Mouse (Mus musculus) limb, embryonic 10.5 days (tissue): ENCODE measurements around the gene Zfp454. TPM values are rescaled to one million over a fixed set of nuclear protein-coding genes. Genes with fewer than 3 reads are reported as not detected.

ENCODE experiments used
- DNase-seq: peaks from one replicate; pipeline ENCODE4 v3.0.0-alpha.2; 2017; ENCODE audit warnings: low spot score
- H3K27ac ChIP-seq: fragments of 300-500 bp; sonication (generic); 2 replicates; pipeline ENCODE4 v1.5.1; 2016; ENCODE audit warnings: mild to moderate bottlenecking
- H3K27me3 ChIP-seq: fragments of 300-500 bp; sonication (generic); 2 replicates; pipeline ENCODE4 v1.6.1; 2016; ENCODE audit warnings: low read depth, mild to moderate bottlenecking; ENCODE audit not compliant: poor library complexity, severe bottlenecking
- H3K36me3 ChIP-seq: fragments of 300-500 bp; sonication (generic); 2 replicates; pipeline ENCODE4 v1.6.1; 2016; ENCODE audit warnings: mild to moderate bottlenecking, moderate library complexity
- H3K4me1 ChIP-seq: fragments of 300-500 bp; sonication (generic); 2 replicates; pipeline ENCODE4 v1.6.1; 2016
- H3K4me3 ChIP-seq: fragments of 300-500 bp; sonication (generic); 2 replicates; pipeline ENCODE4 v1.5.1; 2016; ENCODE audit warnings: mild to moderate bottlenecking, moderate library complexity
- H3K9me3 ChIP-seq: fragments of 300-500 bp; sonication (generic); replicated peaks from 2 replicates; pipeline ENCODE4 v1.6.1; 2016; ENCODE audit warnings: mild to moderate bottlenecking
- WGBS: fragments of 180-500 bp; shearing (Covaris S2); methylation state at CpG from one replicate; pipeline ENCODE4 v1.1.7; 2016; 5-methylcytosine and 5-hydroxymethylcytosine counted together
- polyA plus RNA-seq: library from polyadenylated mRNA; unstranded; fragments of >200 nt; fragmentation: Nextera tagmentation; extraction: Ambion mirVana; gene quantifications from 2 replicates; pipeline ENCODE4 v1.2.1, GENCODE M21; 2016

Zfp454 gene
- polyA plus RNA-seq, 1 experiment from 2014 or later: 14.0 TPM

DNA sequence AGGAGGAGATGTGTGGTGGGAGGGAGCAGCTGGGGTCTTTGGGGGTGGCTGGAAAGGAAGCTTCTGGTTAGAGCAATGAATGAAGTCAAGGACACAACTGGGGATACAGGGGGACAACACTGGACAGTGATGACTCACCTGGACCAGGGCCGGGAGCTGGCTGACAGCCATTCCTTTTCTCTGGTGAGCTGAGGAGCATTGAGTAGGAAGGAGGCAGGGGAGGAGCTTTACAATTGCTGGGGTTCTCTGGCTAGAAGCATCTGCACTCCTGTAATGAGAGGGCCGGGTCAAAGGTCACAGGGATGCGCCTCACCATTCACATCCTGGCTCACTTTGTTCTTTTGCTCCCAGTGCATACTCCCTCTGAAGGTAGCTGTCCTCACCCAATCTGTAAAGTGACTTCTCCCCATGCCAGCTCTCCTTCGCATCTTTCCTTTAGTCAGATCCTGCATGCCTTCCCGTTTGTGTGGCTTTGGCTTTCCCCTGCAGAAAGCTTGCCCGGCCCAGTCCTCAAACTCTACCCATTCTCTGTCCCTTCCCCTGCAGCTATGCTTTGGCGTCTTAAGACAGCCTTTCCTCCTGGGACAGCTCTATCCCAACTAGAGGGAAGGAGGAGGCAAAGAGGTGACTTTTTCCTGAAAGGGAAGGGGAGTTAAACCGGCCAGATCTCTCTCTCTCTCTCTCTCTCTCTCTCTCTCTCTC is 1.1 kb downstream of the Zfp454 start:
- 41% methylated on average over 8 of the region's 8 CpGs for WGBS
- no peaks in the 10 kb centered on the region for H3K9me3 ChIP-seq
- H3K27ac ChIP-seq: peak overlapping the region; percentile 86
- peak overlapping the region; percentile 60 for H3K4me3 ChIP-seq
- peaks cover 17% of the 10 kb centered on the region for H3K4me1 ChIP-seq
- DNase-seq: no peak
- H3K36me3 ChIP-seq: peaks cover 46% of the 10 kb centered on the region
- no peaks in the 10 kb centered on the region for H3K27me3 ChIP-seq

DNA sequence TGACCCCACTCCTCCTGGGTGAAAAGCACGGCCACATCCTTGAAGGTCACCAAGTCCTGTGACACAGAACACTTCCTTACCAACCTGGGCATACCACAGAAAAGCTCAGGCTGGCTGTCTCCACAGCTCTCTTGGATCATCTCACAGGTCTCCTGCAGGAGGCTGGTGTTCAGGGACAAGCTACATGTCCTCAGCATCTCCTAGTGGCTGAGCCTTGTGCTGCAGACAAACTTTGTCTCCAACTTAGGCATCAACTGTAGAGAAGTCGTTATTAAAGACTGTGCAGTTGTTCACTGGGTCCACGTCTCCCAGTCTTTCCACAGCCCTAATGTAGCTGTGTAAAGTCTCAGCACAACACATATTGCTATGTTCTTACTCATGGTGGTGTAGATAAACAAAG is 3.7 kb downstream of the Zfp454 start:
- Histone ChIP-seq H3K4me3 (no peak overlapping the region), H3K4me1 (peaks cover 17% of the 10 kb centered on the region), H3K27ac (no peak overlapping the region), H3K9me3 (no peaks in the 10 kb centered on the region), H3K27me3 (no peaks in the 10 kb centered on the region), H3K36me3 (peaks cover 71% of the 10 kb centered on the region)
- WGBS: 87% methylated on average over 3 of the region's 3 CpGs
- no peak for DNase-seq

DNA sequence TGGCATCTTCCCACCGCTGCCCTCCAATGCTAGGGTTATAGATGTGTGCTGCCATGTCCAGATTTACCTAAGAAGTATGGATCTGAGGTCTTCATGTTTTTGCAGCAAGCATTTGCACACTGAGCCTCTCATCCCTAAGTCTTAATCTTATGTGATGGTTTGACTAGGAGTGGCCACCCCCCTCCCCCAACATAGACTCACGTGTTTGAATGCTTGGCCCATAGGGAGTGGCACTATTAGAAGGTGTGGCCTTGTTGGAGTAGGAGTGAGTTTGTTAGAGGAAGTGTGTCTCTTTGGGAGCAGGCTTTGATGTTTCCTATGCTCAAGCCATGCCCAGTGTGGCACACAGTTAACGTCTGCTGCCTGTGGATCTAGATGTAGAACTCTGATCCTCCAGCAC is 8.8 kb downstream of the Zfp454 start:
- peaks cover 7% of the 10 kb centered on the region for H3K9me3 ChIP-seq
- no peak overlapping the region for H3K4me3 ChIP-seq
- DNase-seq: no peak
- no peak overlapping the region for H3K27ac ChIP-seq
- H3K4me1 ChIP-seq: no peaks in the 10 kb centered on the region
- 98% methylated on average over 3 of the region's 3 CpGs for WGBS
- no peaks in the 10 kb centered on the region for H3K27me3 ChIP-seq
- H3K36me3 ChIP-seq: peaks cover 99% of the 10 kb centered on the region

DNA sequence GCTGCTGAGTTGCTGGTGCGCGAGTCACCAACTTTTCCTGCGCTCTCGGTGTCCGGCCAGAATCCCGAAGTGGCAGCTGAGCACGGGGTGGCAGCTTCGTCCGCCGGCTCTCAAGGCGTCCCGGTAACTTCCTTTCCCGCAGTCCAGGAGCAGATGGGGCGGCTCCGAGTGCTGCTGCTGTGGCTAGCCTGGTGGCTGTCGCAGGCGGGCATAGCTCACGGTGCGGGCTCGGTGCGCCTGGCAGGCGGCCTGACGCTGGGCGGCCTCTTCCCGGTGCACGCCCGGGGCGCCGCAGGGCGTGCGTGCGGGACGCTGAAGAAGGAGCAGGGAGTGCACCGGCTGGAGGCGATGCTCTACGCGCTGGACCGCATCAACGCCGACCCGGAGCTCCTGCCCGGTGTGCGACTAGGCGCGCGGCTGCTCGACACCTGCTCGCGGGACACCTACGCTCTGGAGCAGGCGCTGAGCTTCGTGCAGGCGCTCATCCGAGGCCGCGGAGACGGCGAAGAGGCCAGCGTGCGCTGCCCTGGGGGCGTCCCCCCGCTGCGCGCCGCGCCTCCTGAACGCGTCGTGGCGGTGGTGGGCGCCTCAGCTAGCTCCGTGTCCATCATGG is 36.4 kb downstream of the Zfp454 start:
- peaks cover 73% of the 10 kb centered on the region for H3K27me3 ChIP-seq
- peak; percentile 40 for DNase-seq
- H3K27ac ChIP-seq: no peak overlapping the region
- under 1% methylated on average over 72 of the region's 72 CpGs for WGBS
- H3K9me3 ChIP-seq: no peaks in the 10 kb centered on the region
- H3K36me3 ChIP-seq: no peaks in the 10 kb centered on the region
- H3K4me1 ChIP-seq: peaks cover 13% of the 10 kb centered on the region
- H3K4me3 ChIP-seq: peak overlapping the region; percentile 54

DNA sequence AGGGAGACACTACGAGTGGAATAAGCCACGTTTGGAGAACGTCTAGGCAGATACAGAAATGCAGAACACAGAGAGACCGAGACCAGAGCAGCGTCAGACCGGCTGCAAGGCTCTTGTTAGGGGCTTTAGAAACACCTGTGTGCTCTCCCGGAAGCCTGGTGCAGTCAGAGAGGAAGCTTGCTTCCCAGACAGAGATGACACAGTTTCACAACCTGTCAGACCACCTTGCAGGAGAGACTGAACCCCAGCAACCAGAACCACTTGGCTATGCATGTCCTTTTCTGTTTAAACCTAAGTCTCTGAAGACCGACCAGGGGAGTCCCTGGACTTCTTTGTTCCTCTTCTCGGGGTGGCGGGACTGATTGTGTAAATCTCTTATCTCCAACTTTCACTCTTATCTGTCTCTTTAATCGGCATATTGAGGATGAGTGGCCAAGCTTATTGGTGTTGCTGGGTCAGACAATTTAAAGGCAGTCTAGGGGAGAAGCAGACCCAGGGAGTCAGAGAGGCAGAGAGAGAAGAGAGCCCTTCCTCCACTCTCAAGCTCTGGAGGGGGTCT is 37.2 kb downstream of the Zfp454 start, which contains the start of gene Grm6:
Gene Grm6, plus strand, starts transcription at position 509 of the 559 bp plus-strand sequence.
- H3K27ac ChIP-seq: no peak within 1 kb of the TSS
- H3K9me3 ChIP-seq: no peaks in the 10 kb centered on the region
- peaks cover 81% of the 10 kb centered on the region for H3K27me3 ChIP-seq
- H3K4me1 ChIP-seq: peaks cover 13% of the 10 kb centered on the region
- no peak for DNase-seq
- 5% methylated on average over 11 of the region's 11 CpGs for WGBS
- H3K4me3 ChIP-seq: peak within 1 kb of the TSS; percentile 54
- no peaks in the 10 kb centered on the region for H3K36me3 ChIP-seq

DNA sequence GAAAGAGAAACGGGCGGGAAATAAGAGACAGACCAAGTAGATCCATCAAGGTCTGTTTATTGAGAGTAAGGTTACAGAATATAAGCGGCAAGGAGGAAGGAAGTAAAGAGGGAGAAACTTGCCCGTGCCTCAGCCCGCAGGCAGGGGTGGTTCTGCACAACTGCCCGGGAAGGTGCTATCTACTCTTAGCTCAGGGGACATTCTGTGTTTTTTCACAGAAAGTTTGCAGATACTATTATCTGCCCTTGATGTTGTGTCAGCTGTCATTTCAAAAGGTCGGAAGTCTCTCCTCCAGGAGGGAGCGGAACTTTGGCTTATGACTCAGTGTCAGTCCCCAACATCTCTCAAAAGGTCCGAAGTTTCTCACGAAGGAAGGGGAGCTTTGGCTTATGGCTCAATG is 38.1 kb downstream of the Zfp454 start:
- no peak for DNase-seq
- Histone ChIP-seq H3K27me3 (peaks cover 85% of the 10 kb centered on the region), H3K27ac (no peak overlapping the region), H3K4me3 (no peak overlapping the region), H3K36me3 (no peaks in the 10 kb centered on the region), H3K9me3 (no peaks in the 10 kb centered on the region), H3K4me1 (peaks cover 13% of the 10 kb centered on the region)
- WGBS: 7% methylated on average over 10 of the region's 10 CpGs

DNA sequence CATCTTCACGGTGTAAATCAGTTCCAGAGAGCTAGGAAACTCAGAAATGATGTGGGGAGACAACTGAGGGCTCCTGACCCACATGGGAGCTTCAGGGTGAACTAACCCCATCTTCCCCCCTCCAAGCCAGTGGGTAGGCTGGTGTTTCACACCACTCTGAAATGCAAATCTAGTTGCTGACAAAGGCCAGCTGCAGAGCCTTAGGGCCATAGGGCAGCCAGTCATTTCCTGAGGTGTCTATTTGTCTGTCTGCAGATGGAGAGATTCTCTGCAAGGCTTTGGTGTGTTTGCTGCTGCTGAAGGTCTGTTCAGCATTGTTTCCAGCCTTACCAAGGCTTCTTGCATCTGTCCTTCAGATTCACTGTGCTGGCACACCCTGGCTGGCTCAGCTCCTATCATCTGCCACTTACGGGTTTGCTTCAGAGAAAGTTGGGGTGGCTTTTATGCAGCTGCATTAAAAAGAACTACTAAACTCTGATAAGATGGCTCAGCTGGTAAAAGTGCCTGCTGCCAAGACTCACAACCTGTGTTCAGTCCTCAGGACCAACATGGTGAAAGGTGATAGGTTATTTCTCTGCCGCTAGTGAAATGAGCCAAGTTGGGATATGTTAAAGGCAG is 38.8 kb downstream of the Zfp454 start:
- WGBS: 39% methylated on average over 3 of the region's 3 CpGs

DNA sequence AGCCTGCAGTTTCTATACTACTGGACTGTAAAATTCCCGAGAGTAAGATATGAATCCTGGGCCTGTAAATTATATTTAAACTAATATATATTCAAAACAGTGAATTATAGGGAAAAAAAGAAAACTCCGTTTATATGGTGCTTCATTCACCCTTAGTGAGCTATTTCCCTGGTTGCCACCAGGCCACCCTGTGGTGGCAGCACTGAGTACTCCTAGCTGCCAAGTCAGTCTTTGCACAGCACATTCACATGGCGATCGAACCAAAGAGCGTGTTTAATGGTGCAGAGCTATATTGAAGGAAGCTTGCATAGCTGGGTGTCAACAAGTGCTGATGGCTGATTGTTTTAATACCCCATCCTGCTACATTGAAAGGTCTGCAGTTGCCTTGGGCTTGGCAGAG is 40.4 kb downstream of the Zfp454 start:
- WGBS: 82% methylated on average over 5 of the region's 5 CpGs
- DNase-seq: no peak
- peaks cover 62% of the 10 kb centered on the region for H3K27me3 ChIP-seq

More for the DNA sequence above, 38.8 kb downstream of the Zfp454 start:
- H3K9me3 ChIP-seq: no peaks in the 10 kb centered on the region
- no peak overlapping the region for H3K27ac ChIP-seq
- H3K4me1 ChIP-seq: peaks cover 13% of the 10 kb centered on the region
- H3K27me3 ChIP-seq: peaks cover 78% of the 10 kb centered on the region
- H3K4me3 ChIP-seq: no peak overlapping the region
- DNase-seq: no peak
- H3K36me3 ChIP-seq: no peaks in the 10 kb centered on the region

DNA sequence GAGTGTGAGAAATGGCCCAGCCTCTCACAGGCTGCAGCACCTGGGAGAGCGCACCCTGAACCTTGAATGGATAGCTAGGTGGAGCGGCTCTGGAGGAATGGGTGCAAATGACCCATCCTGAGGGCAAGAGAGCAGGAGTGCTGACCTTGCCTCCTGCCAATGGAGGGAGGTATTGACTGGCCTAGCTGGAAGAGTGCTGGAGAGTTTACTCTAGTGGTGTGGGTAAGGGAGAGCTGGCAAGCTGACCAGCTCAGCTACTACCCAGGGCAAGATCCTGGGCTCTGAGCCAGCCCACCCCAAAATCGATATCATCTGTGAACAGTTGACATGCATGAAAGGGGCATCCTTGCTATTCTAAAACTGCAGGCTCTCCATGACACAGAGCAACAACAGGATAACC is 41.5 kb downstream of the Zfp454 start:
- Histone ChIP-seq H3K27me3 (peaks cover 51% of the 10 kb centered on the region), H3K4me3 (no peak overlapping the region), H3K36me3 (no peaks in the 10 kb centered on the region), H3K27ac (no peak overlapping the region), H3K4me1 (peaks cover 10% of the 10 kb centered on the region), H3K9me3 (no peaks in the 10 kb centered on the region)
- DNase-seq: no peak
- 83% methylated on average over 3 of the region's 3 CpGs for WGBS

More for the DNA sequence above, 40.4 kb downstream of the Zfp454 start:
- no peaks in the 10 kb centered on the region for H3K36me3 ChIP-seq
- no peaks in the 10 kb centered on the region for H3K9me3 ChIP-seq
- peaks cover 13% of the 10 kb centered on the region for H3K4me1 ChIP-seq
- H3K4me3 ChIP-seq: no peak overlapping the region
- H3K27ac ChIP-seq: no peak overlapping the region

DNA sequence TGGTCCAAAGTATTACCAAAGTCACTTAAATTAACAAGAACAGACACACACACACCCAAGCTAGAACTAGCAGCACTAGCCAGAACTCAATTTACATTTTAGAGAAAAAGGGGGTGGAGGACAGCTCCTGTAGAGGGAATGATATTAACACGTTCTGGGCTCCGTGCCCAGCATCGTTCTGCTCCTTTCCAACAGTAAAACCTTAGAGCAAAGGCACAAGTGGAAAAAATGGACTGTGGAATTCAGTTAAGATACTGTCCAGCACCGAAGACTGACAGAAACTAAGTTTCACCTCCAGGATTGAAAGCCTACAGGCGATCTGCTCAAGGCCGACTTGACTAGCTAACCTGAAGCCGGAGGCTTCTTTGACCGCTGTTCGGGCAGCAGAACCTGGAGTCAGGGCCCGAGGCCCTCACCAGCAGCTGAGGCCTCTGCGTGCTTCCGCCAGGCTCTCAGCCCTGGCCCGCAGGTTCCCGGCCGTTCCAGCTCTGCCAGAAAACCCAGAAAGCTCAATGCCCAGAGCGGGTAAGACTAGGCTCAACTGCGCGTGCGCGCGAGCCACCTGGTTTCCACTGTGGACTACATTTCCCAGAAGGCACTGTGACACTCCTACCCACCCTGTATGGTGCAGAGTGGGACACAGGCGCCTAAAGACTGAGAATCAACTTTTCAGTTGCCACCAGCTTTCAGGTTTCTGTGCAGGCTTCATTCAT is 46.3 kb downstream of the Zfp454 start, which contains the start of gene Zfp879:
Gene Zfp879, minus strand, starts transcription at position 530 of the 713 bp plus-strand sequence.
- no peaks in the 10 kb centered on the region for H3K36me3 ChIP-seq
- H3K4me1 ChIP-seq: peaks cover 7% of the 10 kb centered on the region
- WGBS: 25% methylated on average over 22 of the region's 22 CpGs
- no peaks in the 10 kb centered on the region for H3K9me3 ChIP-seq
- peak within 1 kb of the TSS; percentile 49 for H3K4me3 ChIP-seq
- H3K27me3 ChIP-seq: peaks cover 12% of the 10 kb centered on the region; the same call in 1 of the 2 replicates
- peak; percentile 96 for DNase-seq
- peak within 1 kb of the TSS; percentile 88 for H3K27ac ChIP-seq

DNA sequence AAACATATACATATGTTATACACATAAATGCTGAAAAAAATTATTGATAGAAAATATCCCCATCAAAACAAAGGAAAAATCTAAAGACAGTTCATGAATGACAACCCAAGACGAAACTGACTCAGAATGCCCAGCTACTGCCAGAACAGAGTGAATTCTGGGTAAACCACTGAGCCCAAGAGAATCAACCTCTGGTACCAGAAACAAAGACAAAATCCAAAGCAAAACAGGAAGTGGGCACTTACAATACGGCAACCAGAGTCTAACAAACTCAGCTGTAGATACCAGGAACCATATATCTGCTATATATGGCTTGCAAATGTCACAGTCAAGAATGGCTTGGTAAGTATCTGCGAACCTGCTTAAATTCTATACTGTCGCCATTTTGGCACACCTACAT is 51.7 kb downstream of the Zfp454 start:
- no peak for DNase-seq
- Histone ChIP-seq H3K9me3 (peaks cover 8% of the 10 kb centered on the region; the same call in 1 of the 2 replicates), H3K36me3 (peaks cover 20% of the 10 kb centered on the region), H3K4me3 (no peak overlapping the region), H3K4me1 (no peaks in the 10 kb centered on the region), H3K27ac (no peak overlapping the region), H3K27me3 (no peaks in the 10 kb centered on the region)
- 90% methylated on average over 4 of the region's 4 CpGs for WGBS
